21 mouse cellular contexts compared by ENCODE assay signal in genomic region chr11:8493931-8494490, GRCm38 (mm10).
A peak's percentile ranks its signal among the peaks of the same experiment; 100 is the strongest.
DNase-seq lines count a peak whose midpoint lies in the region; ATAC-seq and TF ChIP-seq lines count a peak whose summit lies in the region.
"Had no signal": no experiment of that assay in that cellular context is flagged by ENCODE, and none has a peak within 500 bp of the region (broad histone marks: within the 10 kb centered on the region; RNA-seq: fewer than 3 reads in every experiment).

No protein-coding gene starts in this region.

- 61% methylated on average over 8 of the region's 8 CpGs for WGBS in forebrain, postnatal 0 days
- 53% methylated on average over 8 of the region's 8 CpGs for WGBS in forebrain, embryonic 15.5 days
- WGBS in hindbrain, embryonic 15.5 days, result 52% methylated on average over 8 of the region's 8 CpGs
- 78% methylated on average over 8 of the region's 8 CpGs for WGBS in hindbrain, embryonic 10.5 days

- H3K27ac ChIP-seq in forebrain, postnatal 0 days (ENCODE audit: low read depth, low read length), result no peak overlapping the region
- no peak overlapping the region for H3K27ac ChIP-seq in forebrain, embryonic 15.5 days (replicated peaks)
- no peak overlapping the region for H3K27ac ChIP-seq in hindbrain, embryonic 15.5 days (replicated peaks)
- H3K27ac ChIP-seq in hindbrain, embryonic 10.5 days, result no peak overlapping the region
- H3K27ac ChIP-seq: liver, embryonic 12.5 days; midbrain, embryonic 13.5 days had no signal

- peak; percentile 10 for DNase-seq in forebrain, postnatal 0 days
- no peak for DNase-seq in hindbrain, embryonic 10.5 days (ENCODE audit: low spot score)
- DNase-seq in right cerebral cortex, adult 18-20 months, result peak; percentile 26
- DNase-seq in right cerebral cortex, adult 2 months (ENCODE audit: low spot score in 2 of 2), result no peak
- no peak for DNase-seq in adrenal gland, adult (ENCODE audit: inconsistent age in 2 of 2, low spot score in 1 of 2)
- DNase-seq: adrenal gland, postnatal 25 days; cerebellum, adult 9-11 months; embryo, embryonic 11 days; gastrocnemius, postnatal 36 days; heart, postnatal 10 days; kidney, adult 11 months; kidney, postnatal 14 days; left cerebral cortex, postnatal 4 days; lung, embryonic 14.5 days had no signal

- no peak for TF ChIP-seq CTCF in forebrain, postnatal 0 days (IDR thresholded peaks at IDR 0.05; ENCODE audit: low read depth)

- no peak overlapping the region for H3K9ac ChIP-seq in forebrain, postnatal 0 days
- H3K9ac ChIP-seq in forebrain, embryonic 15.5 days (replicated peaks), result no peak overlapping the region
- H3K9ac ChIP-seq in hindbrain, embryonic 15.5 days, result no peak overlapping the region
- H3K9ac ChIP-seq: liver, embryonic 12.5 days; lung, embryonic 14.5 days; midbrain, embryonic 13.5 days had no signal

- no peak for ATAC-seq in forebrain, postnatal 0 days
- no peak for ATAC-seq in forebrain, embryonic 15.5 days (replicated peaks)
- 0 out of 2 replicates have a peak, but pooled peaks have one; percentile 9 for ATAC-seq in hindbrain, embryonic 15.5 days (ENCODE audit: low FRiP score, low read depth)
- ATAC-seq: activated CD4-positive, CD25-positive, alpha-beta regulatory T cell, adult 4 months; hindbrain, embryonic 16.5 days; liver, embryonic 12.5 days; midbrain, embryonic 13.5 days; Patski had no signal

- H3K27me3 ChIP-seq in forebrain, postnatal 0 days (ENCODE audit: insufficient read depth, low read length), result no peaks in the 10 kb centered on the region
- H3K27me3 ChIP-seq in forebrain, embryonic 15.5 days, result no peaks in the 10 kb centered on the region
- no peaks in the 10 kb centered on the region for H3K27me3 ChIP-seq in hindbrain, embryonic 15.5 days
- H3K27me3 ChIP-seq in hindbrain, embryonic 10.5 days (ENCODE audit: insufficient read depth, poor library complexity, severe bottlenecking), result no peaks in the 10 kb centered on the region
- H3K27me3 ChIP-seq: liver, embryonic 12.5 days; midbrain, embryonic 13.5 days; Patski had no signal

- H3K9me3 ChIP-seq in forebrain, postnatal 0 days (ENCODE audit: low read length), result no peaks in the 10 kb centered on the region
- no peaks in the 10 kb centered on the region for H3K9me3 ChIP-seq in forebrain, embryonic 15.5 days
- H3K9me3 ChIP-seq in hindbrain, embryonic 15.5 days, result no peaks in the 10 kb centered on the region
- no peaks in the 10 kb centered on the region for H3K9me3 ChIP-seq in hindbrain, embryonic 10.5 days
- H3K9me3 ChIP-seq: liver, embryonic 12.5 days; midbrain, embryonic 13.5 days had no signal

- H3K4me2 ChIP-seq in forebrain, postnatal 0 days (ENCODE audit: low read depth), result no peak overlapping the region
- no peak overlapping the region for H3K4me2 ChIP-seq in forebrain, embryonic 15.5 days (replicated peaks)
- no peak overlapping the region for H3K4me2 ChIP-seq in hindbrain, embryonic 15.5 days
- H3K4me2 ChIP-seq: liver, embryonic 12.5 days; lung, embryonic 14.5 days; midbrain, embryonic 13.5 days had no signal

- H3K36me3 ChIP-seq in forebrain, postnatal 0 days (ENCODE audit: insufficient read depth), result no peaks in the 10 kb centered on the region
- H3K36me3 ChIP-seq in forebrain, embryonic 15.5 days, result no peaks in the 10 kb centered on the region
- no peaks in the 10 kb centered on the region for H3K36me3 ChIP-seq in hindbrain, embryonic 15.5 days
- H3K36me3 ChIP-seq in hindbrain, embryonic 10.5 days, result peaks cover 24% of the 10 kb centered on the region
- H3K36me3 ChIP-seq: midbrain, embryonic 13.5 days had no signal

- H3K4me3 ChIP-seq in forebrain, postnatal 0 days (ENCODE audit: low read depth, low read length), result no peak overlapping the region
- H3K4me3 ChIP-seq in forebrain, embryonic 15.5 days, result no peak overlapping the region
- H3K4me3 ChIP-seq in hindbrain, embryonic 15.5 days, result no peak overlapping the region
- H3K4me3 ChIP-seq in hindbrain, embryonic 10.5 days, result no peak overlapping the region
- H3K4me3 ChIP-seq: liver, embryonic 12.5 days; midbrain, embryonic 13.5 days had no signal

- no peaks in the 10 kb centered on the region; the same call in 1 of the 2 replicates for H3K4me1 ChIP-seq in forebrain, postnatal 0 days (ENCODE audit: insufficient read depth)
- peaks cover 15% of the 10 kb centered on the region; the same call in 1 of the 2 replicates for H3K4me1 ChIP-seq in forebrain, embryonic 15.5 days
- peaks cover 25% of the 10 kb centered on the region for H3K4me1 ChIP-seq in hindbrain, embryonic 15.5 days (replicated peaks)
- peaks cover 7% of the 10 kb centered on the region; the same call in 1 of the 2 replicates for H3K4me1 ChIP-seq in hindbrain, embryonic 10.5 days (replicated peaks)

Comparison
In these comparisons a context has a peak if more than half of its experiments do, and no peak if none do; other contexts are left out.
1. DNase-seq: peak in forebrain, postnatal 0 days (single experiment) and right cerebral cortex, adult 18-20 months (single experiment); none in hindbrain, embryonic 10.5 days (single experiment), right cerebral cortex, adult 2 months (0 of 2) and adrenal gland, adult (0 of 2).